Mouse (Mus musculus) midbrain, embryonic 10.5 days (tissue): ENCODE results near the gene Cryba4. TPM values are rescaled to one million over a fixed set of nuclear protein-coding genes. Genes with fewer than 3 reads are reported as not detected.

Source experiments
- DNase-seq: peaks from one replicate; pipeline ENCODE4 v3.0.0-alpha.2; 2017; ENCODE audit warnings: low spot score
- H3K27ac ChIP-seq: fragments of 300-500 bp; sonication (generic); replicated peaks from 2 replicates; pipeline ENCODE4 v1.5.1; 2016; ENCODE audit warnings: mild to moderate bottlenecking
- H3K27me3 ChIP-seq: fragments of 300-500 bp; sonication (generic); 2 replicates; pipeline ENCODE4 v1.6.1; 2016; ENCODE audit warnings: low read depth, mild to moderate bottlenecking; ENCODE audit not compliant: poor library complexity, severe bottlenecking
- H3K36me3 ChIP-seq: fragments of 300-500 bp; sonication (generic); 2 replicates; pipeline ENCODE4 v1.6.1; 2016; ENCODE audit warnings: mild to moderate bottlenecking, moderate library complexity
- H3K4me1 ChIP-seq: fragments of 300-500 bp; sonication (generic); 2 replicates; pipeline ENCODE4 v1.6.1; 2016
- H3K4me3 ChIP-seq: fragments of 300-500 bp; sonication (generic); 2 replicates; pipeline ENCODE4 v1.5.1; 2016; ENCODE audit warnings: mild to moderate bottlenecking, moderate library complexity
- H3K9me3 ChIP-seq: fragments of 300-500 bp; sonication (generic); replicated peaks from 2 replicates; pipeline ENCODE4 v1.6.1; 2016; ENCODE audit warnings: mild to moderate bottlenecking
- WGBS: fragments of 180-500 bp; shearing (Covaris S2); methylation state at CpG from one replicate; pipeline ENCODE4 v1.1.7; 2016; 5-methylcytosine and 5-hydroxymethylcytosine counted together
- polyA plus RNA-seq: library from polyadenylated mRNA; unstranded; fragments of >200 nt; fragmentation: Nextera tagmentation; extraction: Ambion mirVana; gene quantifications from 2 replicates; pipeline ENCODE4 v1.2.1, GENCODE M21; 2016

Gene Cryba4
- polyA plus RNA-seq, 1 experiment from 2014 or later = 0.43 TPM

DNA sequence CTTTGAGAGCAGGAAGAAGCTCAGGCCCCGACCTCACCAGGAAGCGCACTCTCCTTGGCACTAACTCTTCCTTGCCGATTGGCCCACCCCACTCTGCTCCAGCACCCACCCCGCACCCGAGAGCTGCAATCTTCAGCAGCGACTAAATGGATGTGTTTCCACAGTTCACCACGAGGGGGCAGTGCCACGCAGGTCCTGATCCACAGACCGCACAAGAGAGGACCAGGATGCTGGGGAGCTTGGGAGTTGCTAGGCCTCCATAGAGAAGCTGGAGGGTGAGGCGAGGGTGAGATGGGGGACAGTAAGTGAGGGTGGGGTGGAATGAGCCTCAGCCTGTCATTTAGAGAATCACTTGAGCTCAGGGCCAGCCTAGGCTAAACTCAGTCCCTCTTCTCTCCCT, 11.6 kb downstream of the Cryba4 start:
- Histone ChIP-seq H3K27ac (peak overlapping the region; percentile 98), H3K36me3 (no peaks in the 10 kb centered on the region), H3K27me3 (peaks cover 11% of the 10 kb centered on the region), H3K4me1 (peaks cover 80% of the 10 kb centered on the region), H3K4me3 (peak overlapping the region; percentile 26; the same call in 1 of the 2 replicates), H3K9me3 (no peaks in the 10 kb centered on the region; the same call in 1 of the 2 replicates)
- 3% methylated on average over 10 of the region's 10 CpGs for WGBS
- DNase-seq = peak; percentile 90

GRCm38 (mm10) chr5:112238781-112239482, 13.4 kb downstream of the Cryba4 start:
- peak; percentile 57 for DNase-seq
- H3K27ac ChIP-seq = peak overlapping the region; percentile 98
- WGBS = 69% methylated on average over 3 of the region's 3 CpGs

DNA sequence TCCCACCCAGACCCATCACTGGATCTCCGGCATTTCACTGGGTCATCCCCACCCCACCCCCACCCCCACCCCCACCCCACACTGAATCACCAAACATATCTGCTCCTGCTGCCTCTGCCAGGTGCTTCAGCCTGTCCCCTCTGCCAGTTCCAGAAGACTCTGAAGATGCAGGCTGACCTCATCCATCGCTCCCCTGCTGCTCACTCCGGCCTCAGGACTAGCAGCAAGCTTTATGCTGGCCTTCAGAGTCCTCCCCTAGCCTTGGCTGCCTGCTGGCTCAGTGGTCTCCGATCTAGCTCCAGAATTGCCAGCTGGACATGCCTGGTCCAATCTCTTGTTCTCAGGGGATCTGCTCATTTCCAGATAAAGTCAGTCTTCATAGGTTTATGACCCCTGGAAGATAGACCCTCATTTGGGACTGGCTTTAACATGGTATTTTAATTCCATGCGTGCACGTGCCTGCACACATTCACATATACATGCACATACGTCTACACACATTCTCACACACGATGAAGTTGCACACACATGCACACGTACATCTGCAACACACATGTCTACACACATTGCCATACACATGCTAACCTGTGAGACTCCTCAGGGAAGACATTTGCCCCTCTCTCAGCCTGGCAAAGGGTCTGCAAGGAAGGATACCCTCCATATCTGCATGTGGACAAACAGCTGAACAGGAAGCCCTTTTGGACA, 14.3 kb downstream of the Cryba4 start:
- peak; percentile 74 for DNase-seq
- Histone ChIP-seq H3K9me3 (no peaks in the 10 kb centered on the region; the same call in 1 of the 2 replicates), H3K4me1 (peaks cover 71% of the 10 kb centered on the region)

More at GRCm38 (mm10) chr5:112238781-112239482, 13.4 kb downstream of the Cryba4 start:
- peaks cover 11% of the 10 kb centered on the region for H3K27me3 ChIP-seq
- H3K4me1 ChIP-seq = peaks cover 74% of the 10 kb centered on the region
- peak overlapping the region; percentile 2; the same call in 1 of the 2 replicates for H3K4me3 ChIP-seq
- no peaks in the 10 kb centered on the region for H3K36me3 ChIP-seq
- no peaks in the 10 kb centered on the region; the same call in 1 of the 2 replicates for H3K9me3 ChIP-seq

DNA sequence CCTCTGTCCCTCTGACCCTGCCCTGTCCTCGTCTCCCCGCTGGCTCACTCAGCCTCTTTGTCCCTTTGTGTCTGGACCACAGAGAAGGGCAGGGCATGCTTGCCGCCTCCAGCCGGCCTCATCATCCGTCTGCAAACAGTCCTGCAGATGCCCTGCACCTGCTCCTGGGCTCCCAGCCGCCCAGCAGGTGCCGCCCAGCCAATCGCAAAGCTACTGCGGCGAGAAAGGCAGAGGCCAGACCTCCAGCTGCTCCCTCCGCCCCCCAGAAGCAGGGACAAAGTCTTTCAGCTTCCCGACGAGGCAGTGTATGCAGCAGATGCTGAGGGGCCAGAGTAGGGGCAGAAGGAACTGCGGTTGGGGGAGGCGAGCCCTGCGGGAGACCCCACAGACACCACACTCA, 14.9 kb downstream of the Cryba4 start:
- Histone ChIP-seq H3K4me3 (peak overlapping the region; percentile 46), H3K4me1 (peaks cover 71% of the 10 kb centered on the region), H3K27me3 (peaks cover 11% of the 10 kb centered on the region), H3K9me3 (no peaks in the 10 kb centered on the region; the same call in 1 of the 2 replicates), H3K27ac (peak overlapping the region; percentile 98), H3K36me3 (no peaks in the 10 kb centered on the region)
- peak; percentile 93 for DNase-seq
- 2% methylated on average over 16 of the region's 16 CpGs for WGBS

More for the DNA sequence above, 14.3 kb downstream of the Cryba4 start:
- Histone ChIP-seq H3K27me3 (peaks cover 11% of the 10 kb centered on the region), H3K27ac (peak overlapping the region; percentile 98), H3K36me3 (no peaks in the 10 kb centered on the region), H3K4me3 (peak overlapping the region; percentile 46)
- 43% methylated on average over 9 of the region's 9 CpGs for WGBS

DNA sequence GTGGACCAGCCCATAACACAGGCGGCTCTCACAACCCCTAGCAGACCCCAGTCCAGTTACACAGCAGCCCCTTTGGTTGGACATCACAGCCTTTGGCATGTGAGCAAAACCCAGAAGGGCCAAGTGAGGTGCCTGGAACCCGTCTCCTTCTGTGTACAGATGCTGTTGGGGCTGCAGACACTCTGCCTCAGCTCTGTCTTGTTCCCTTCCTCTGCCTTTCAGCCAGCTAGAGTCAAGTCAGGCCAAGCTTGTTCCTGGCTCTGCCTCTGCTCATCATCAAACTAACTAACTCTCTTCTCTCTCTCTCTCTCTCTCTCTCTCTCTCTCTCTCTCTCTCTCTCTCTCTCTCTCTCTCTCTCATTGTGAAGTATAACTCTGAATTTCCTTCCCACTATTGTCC, 15.7 kb downstream of the Cryba4 start:
- Histone ChIP-seq H3K4me1 (peaks cover 75% of the 10 kb centered on the region), H3K9me3 (no peaks in the 10 kb centered on the region; the same call in 1 of the 2 replicates), H3K27me3 (peaks cover 11% of the 10 kb centered on the region), H3K27ac (peak overlapping the region; percentile 98), H3K4me3 (peak overlapping the region; percentile 46), H3K36me3 (no peaks in the 10 kb centered on the region)
- WGBS = 65% methylated on average over 2 of the region's 2 CpGs
- no peak for DNase-seq

DNA sequence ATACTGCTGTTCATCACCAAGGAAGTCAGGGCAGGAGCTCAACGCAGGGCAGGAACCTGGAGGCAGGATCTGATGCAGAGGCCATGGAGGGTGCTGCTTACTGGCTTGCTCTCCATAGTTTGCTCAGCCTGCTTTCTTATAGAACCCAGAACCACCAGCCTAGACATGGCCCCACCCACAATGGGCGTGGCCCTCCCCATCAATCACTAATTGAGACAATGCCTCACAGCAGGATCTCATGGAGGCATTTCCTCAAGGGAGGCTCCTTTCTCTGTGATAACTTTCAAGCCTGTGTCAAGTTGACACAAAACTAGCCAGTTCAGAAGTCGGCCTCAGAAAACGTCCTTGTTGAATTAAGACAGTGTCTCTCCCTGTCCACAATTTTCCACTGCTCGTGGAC, 16.5 kb downstream of the Cryba4 start:
- peaks cover 72% of the 10 kb centered on the region for H3K4me1 ChIP-seq
- peak overlapping the region; percentile 98 for H3K27ac ChIP-seq
- H3K4me3 ChIP-seq = no peak overlapping the region
- no peak for DNase-seq
- no peaks in the 10 kb centered on the region for H3K36me3 ChIP-seq
- H3K9me3 ChIP-seq = no peaks in the 10 kb centered on the region; the same call in 1 of the 2 replicates
- H3K27me3 ChIP-seq = peaks cover 11% of the 10 kb centered on the region
- WGBS = 71% methylated on average over 5 of the region's 5 CpGs

DNA sequence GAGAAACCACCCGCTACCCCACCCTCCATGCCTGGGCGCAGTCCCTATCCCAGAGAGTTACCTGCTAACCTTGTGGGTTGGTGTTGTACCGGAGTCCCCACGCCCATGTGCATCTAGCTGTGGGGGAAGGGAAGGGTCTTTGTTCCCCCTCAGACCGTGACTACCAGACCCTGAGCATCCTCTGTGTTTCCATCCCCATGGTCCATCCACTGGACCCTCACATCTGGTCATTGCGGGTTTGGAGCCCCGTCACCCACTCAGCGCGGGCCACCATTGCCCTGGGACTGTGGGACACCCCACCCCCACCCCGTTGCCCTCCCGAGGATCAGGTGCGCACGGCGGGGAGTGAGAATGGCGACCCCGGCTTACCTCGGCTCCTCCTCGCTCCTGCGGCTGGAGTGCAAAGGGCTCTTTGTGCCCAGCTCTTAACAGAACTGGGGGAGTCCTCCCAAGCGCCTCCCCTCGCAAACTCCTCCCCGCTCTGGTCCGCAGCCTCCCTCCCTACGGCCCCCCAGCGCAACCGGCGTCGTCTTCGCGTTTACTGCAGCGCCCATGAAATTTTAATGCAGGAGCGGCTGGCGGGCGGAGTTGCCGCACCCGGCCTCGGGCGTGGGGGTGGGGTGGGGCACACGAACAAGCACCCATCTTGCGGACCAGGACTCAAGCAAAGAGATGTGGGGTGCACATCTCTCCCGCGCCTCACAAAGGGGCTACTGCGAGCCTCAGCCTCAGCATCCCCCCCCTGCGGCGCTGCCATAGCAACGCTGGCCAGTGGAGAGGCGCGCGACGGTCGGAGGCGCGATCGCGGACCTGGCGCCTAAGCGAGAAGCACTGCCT, 23.9 kb downstream of the Cryba4 start:
- Histone ChIP-seq H3K36me3 (peaks cover 29% of the 10 kb centered on the region), H3K9me3 (no peaks in the 10 kb centered on the region), H3K4me3 (peak overlapping the region; percentile 79), H3K27ac (peak overlapping the region; percentile 99), H3K4me1 (peaks cover 79% of the 10 kb centered on the region), H3K27me3 (peaks cover 39% of the 10 kb centered on the region)
- under 1% methylated on average over 57 of the region's 57 CpGs for WGBS
- DNase-seq = peak; percentile 89

DNA sequence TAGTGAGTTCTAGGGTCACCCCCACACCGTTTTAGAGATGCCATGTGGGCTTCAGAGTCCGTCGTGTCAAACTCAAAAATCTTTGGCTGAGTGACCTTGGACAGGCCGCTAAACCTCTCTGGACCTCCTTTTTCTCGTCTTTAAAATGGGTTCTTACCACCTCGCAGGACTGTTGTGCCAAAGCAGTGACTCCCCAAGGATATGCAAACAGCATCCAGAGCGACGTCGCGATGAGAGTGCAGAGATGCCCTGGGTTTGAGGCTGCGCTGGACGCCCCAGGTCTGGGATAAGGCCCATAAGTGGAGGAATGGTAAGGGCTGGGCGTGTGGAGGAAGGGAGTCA, 24.4 kb downstream of the Cryba4 start:
- peaks cover 85% of the 10 kb centered on the region for H3K4me1 ChIP-seq
- H3K27me3 ChIP-seq = peaks cover 39% of the 10 kb centered on the region
- peak overlapping the region; percentile 79 for H3K4me3 ChIP-seq
- WGBS = under 1% methylated on average over 13 of the region's 13 CpGs
- DNase-seq = no peak
- H3K27ac ChIP-seq = peak overlapping the region; percentile 99
- no peaks in the 10 kb centered on the region for H3K9me3 ChIP-seq
- peaks cover 35% of the 10 kb centered on the region for H3K36me3 ChIP-seq

GRCm38 (mm10) chr5:112227354-112227753, 25.0 kb downstream of the Cryba4 start:
- Histone ChIP-seq H3K9me3 (no peaks in the 10 kb centered on the region), H3K36me3 (peaks cover 40% of the 10 kb centered on the region), H3K27ac (peak overlapping the region; percentile 99), H3K27me3 (peaks cover 39% of the 10 kb centered on the region), H3K4me1 (peaks cover 88% of the 10 kb centered on the region), H3K4me3 (peak overlapping the region; percentile 79)
- WGBS = under 1% methylated on average over 30 of the region's 30 CpGs
- peak; percentile 50 for DNase-seq

DNA sequence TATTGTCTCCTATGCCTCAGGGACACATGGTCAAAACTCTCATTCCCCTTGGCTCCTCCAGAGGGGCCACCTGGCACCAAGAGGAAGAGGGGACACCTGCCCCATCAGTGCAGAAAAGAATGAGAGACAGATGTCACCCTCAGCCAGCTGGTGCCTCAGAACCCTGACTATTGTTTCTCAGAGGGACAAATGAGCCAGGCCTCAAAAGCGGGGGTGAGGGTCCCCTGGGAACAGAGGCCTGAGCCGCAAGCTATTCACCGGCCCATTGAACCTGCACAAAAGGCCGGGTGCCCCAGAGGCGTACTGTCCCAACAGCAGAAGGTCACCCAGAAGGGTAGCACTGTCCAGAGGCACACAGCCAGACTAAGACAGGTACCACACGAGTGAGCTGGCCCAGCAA, 26.7 kb downstream of the Cryba4 start:
- peak overlapping the region; percentile 99 for H3K27ac ChIP-seq
- H3K36me3 ChIP-seq = peaks cover 57% of the 10 kb centered on the region
- 38% methylated on average over 6 of the region's 6 CpGs for WGBS
- peaks cover 91% of the 10 kb centered on the region for H3K4me1 ChIP-seq
- DNase-seq = peak; percentile 61
- peaks cover 39% of the 10 kb centered on the region for H3K27me3 ChIP-seq
- peak overlapping the region; percentile 79 for H3K4me3 ChIP-seq
- no peaks in the 10 kb centered on the region for H3K9me3 ChIP-seq

GRCm38 (mm10) chr5:112220203-112220602, 32.1 kb downstream of the Cryba4 start:
- DNase-seq = no peak
- H3K4me3 ChIP-seq = no peak overlapping the region
- H3K27me3 ChIP-seq = no peaks in the 10 kb centered on the region
- WGBS = 91% methylated on average over 8 of the region's 8 CpGs
- peaks cover 97% of the 10 kb centered on the region for H3K4me1 ChIP-seq
- H3K36me3 ChIP-seq = peaks cover 79% of the 10 kb centered on the region
- no peaks in the 10 kb centered on the region for H3K9me3 ChIP-seq
- H3K27ac ChIP-seq = peak overlapping the region; percentile 80; the same call in 1 of the 2 replicates

DNA sequence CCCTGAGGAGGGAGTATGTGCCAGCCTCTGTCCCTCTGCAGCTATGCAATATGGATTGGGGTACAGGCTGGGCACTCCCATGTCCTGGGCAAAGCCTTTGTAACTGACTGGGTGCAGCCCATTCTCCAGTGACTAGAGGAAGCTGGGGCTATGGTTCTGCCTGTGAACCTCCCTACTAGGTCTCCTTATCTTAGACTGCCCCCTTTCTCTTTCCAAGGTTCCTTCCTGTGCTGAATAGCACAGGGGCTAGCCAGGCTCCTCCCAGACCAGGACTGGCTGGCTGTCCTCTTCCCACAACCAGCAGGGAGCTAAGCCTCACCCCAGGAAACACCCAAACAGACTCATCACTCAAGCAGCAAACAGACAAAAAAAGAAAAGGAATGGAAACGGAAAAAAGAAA, 32.9 kb downstream of the Cryba4 start:
- Histone ChIP-seq H3K4me1 (peaks cover 97% of the 10 kb centered on the region), H3K27me3 (no peaks in the 10 kb centered on the region), H3K9me3 (no peaks in the 10 kb centered on the region), H3K36me3 (peaks cover 71% of the 10 kb centered on the region), H3K27ac (peak overlapping the region; percentile 80), H3K4me3 (no peak overlapping the region)
- no peak for DNase-seq
- WGBS = 13% methylated on average over 1 of the region's 1 CpGs
